Mouse (Mus musculus): ENCODE data around the gene Mtmr11.
A peak's percentile ranks its signal among the peaks of the same experiment; 100 is the strongest.

GRCm38 (mm10) chr3:96219661-96220130 lies 57.9 kb downstream of the Mtmr11 start, which contains the start of the genes Bola1 and Hist2h2ab:
- no peak for TF ChIP-seq CTCF (IDR thresholded peaks at IDR 0.05; ENCODE audit: low read depth, low read length)
- TF ChIP-seq TAL1 (conservative IDR thresholded peaks at IDR 0.05; ENCODE audit: low read depth, low read length), result no peak
- no peak for TF ChIP-seq GATA1 (IDR thresholded peaks at IDR 0.05; ENCODE audit: borderline replicate concordance, low read length)
- no peak for TF ChIP-seq GATA2 (IDR thresholded peaks at IDR 0.05; ENCODE audit: borderline replicate concordance, low read depth, low read length)
- peak; percentile 90 for TF ChIP-seq POLR2AphosphoS5 (IDR thresholded peaks at IDR 0.05; ENCODE audit: insufficient replicate concordance, low read depth, low read length)
